Mouse (Mus musculus): ENCODE results near the gene Aimp2. TPM values are rescaled to one million over a fixed set of nuclear protein-coding genes. Genes with fewer than 3 reads are reported as not detected.

The Aimp2 gene
- 10 to 100 TPM in 7 of 26 experiments, 1 to 10 TPM in 18, not detected in 1; 1.0 to 17.3 (median 4.6) TPM for total RNA-seq (2018; cell fraction: chromatin; rRNA removed)
- total RNA-seq (2018; cell fraction: cytosol; rRNA removed) = 10 to 100 TPM in 15 of 26 experiments, 1 to 10 TPM in 11; 6.4 to 13.1 (median 10.4) TPM
- total RNA-seq (2018; cell fraction: nucleus; rRNA removed) = 10 to 100 TPM in 3 of 26 experiments, 1 to 10 TPM in 23; 1.5 to 21.2 (median 4.3) TPM
- polyA plus RNA-seq (2018) = 10.0 to 30.0 TPM (median 28.9 TPM) in 3 replicates

DNA sequence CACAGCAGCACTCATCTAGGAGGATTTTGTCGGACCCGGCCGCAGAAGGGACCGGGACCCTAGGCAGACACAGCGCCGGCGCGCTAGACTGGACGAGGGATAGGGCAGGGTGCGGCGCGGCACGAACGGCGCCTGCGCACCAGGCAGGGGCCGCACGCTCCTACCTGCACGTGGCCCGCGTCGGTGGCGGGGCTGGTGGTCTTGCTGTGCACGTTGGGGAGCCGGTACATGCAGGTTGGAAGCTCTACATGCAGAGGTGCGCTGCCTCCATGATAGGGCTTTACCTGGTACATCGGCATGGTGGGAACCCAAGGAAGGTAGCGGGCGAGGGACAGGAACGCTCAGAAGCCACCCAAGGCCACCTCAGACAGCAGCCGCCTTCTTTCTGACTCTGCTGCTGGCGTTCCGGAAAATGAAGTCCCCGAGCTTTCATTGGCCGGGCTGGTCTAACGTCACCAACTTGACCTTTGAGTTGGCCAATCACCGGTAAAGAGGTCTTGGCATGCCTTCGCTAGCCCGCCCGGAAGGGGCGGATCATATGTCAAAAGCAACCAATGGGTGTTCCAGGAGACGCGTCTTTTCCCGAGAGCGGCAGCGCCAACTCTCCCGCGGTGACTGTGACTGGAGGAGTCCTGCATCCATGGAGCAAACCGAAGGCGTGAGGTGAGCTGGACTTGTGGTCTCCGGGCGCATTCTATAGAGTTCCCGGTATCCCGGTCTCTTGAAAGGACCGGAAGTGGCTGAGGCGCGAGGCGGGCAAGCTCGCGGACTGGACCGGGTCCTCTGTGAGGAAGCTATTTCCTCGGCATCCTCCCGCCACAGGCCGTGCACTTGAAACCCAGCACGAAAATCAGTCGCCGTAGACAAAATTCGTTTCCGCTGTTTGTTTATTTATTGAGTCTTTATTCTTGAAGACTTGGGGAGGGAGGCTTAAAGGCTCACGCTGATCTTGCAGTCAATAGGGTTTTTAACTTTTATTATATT lies at the start of gene Aimp2, which contains the start of gene Pms2:
Aimp2 (minus strand) TSS at position 431 of the 984 bp plus-strand sequence.
Pms2 (plus strand) TSS at position 548 of the 984 bp plus-strand sequence.
- Histone ChIP-seq H3K36me3 (ENCODE audit: inconsistent target) (no peaks in the 10 kb centered on the region; the same call in 1 of the 2 replicates), H3K79me2 (ENCODE audit: inconsistent target) (peaks cover 55% of the 10 kb centered on the region), H3K27ac (peak within 1 kb of the TSS; percentile 25; the same call in 1 of the 2 replicates), H3K4me3 (ENCODE audit: inconsistent target) (peak within 1 kb of the TSS; percentile 87)
- WGBS (ENCODE audit: missing documents) = under 1% methylated on average over 70 of the region's 70 CpGs

DNA sequence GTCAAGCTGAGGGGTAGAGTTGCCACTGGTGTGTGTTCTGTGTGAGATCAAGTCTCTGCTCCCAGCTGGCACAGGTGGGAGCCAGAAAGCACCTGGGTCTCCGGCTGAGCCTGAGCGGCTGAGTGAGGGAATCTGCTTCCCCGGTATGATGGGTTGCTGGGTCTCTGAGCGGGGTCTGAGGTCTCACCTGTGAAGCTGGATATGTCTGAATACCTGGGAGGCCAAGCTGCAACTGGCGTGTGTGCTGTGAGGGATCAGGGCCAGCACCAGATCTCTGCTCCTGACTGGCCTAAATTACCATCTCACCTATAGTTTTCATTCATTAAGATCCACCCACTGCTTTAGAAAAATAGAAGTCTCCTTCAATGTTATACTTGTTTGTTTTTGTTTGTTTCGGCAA lies 47.5 kb upstream of the Aimp2 start:
- WGBS (ENCODE audit: missing documents) = 89% methylated on average over 6 of the region's 6 CpGs
- H3K36me3 ChIP-seq (ENCODE audit: inconsistent target) = no peaks in the 10 kb centered on the region
- H3K27ac ChIP-seq = no peak overlapping the region
- no peak overlapping the region for H3K4me3 ChIP-seq (ENCODE audit: inconsistent target)
- H3K79me2 ChIP-seq (ENCODE audit: inconsistent target) = no peaks in the 10 kb centered on the region

DNA sequence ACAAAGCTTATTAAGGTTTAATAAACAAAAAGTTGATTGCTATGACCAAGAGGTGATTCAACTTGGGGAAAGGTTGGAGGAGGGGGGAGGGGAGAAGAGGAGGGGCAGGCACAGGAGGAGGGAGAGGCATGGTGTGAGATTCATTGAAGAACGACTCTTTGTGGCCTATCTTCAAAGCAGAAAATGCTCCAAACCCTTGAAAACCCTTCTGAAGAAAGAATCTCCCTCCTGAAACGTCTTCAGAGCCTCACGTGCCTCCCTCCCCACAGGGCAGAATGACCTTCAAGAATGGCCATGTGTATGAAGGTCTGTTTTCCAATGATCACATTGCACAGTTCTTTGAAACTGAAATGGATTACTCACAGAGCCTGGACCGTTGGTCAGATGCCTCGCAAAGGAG lies 40.4 kb upstream of the Aimp2 start:
- WGBS (ENCODE audit: missing documents) = 65% methylated on average over 5 of the region's 5 CpGs

GRCm38 (mm10) chr5:143948361-143948760 lies 38.7 kb upstream of the Aimp2 start:
- H3K4me3 ChIP-seq (ENCODE audit: inconsistent target) = no peak overlapping the region
- H3K79me2 ChIP-seq (ENCODE audit: inconsistent target) = no peaks in the 10 kb centered on the region
- no peak overlapping the region for H3K27ac ChIP-seq
- H3K36me3 ChIP-seq (ENCODE audit: inconsistent target) = no peaks in the 10 kb centered on the region
- WGBS (ENCODE audit: missing documents) = 94% methylated on average over 11 of the region's 12 CpGs

More for the DNA sequence above, 40.4 kb upstream of the Aimp2 start:
- Histone ChIP-seq H3K4me3 (ENCODE audit: inconsistent target) (no peak overlapping the region), H3K27ac (no peak overlapping the region), H3K79me2 (ENCODE audit: inconsistent target) (no peaks in the 10 kb centered on the region), H3K36me3 (ENCODE audit: inconsistent target) (no peaks in the 10 kb centered on the region)

DNA sequence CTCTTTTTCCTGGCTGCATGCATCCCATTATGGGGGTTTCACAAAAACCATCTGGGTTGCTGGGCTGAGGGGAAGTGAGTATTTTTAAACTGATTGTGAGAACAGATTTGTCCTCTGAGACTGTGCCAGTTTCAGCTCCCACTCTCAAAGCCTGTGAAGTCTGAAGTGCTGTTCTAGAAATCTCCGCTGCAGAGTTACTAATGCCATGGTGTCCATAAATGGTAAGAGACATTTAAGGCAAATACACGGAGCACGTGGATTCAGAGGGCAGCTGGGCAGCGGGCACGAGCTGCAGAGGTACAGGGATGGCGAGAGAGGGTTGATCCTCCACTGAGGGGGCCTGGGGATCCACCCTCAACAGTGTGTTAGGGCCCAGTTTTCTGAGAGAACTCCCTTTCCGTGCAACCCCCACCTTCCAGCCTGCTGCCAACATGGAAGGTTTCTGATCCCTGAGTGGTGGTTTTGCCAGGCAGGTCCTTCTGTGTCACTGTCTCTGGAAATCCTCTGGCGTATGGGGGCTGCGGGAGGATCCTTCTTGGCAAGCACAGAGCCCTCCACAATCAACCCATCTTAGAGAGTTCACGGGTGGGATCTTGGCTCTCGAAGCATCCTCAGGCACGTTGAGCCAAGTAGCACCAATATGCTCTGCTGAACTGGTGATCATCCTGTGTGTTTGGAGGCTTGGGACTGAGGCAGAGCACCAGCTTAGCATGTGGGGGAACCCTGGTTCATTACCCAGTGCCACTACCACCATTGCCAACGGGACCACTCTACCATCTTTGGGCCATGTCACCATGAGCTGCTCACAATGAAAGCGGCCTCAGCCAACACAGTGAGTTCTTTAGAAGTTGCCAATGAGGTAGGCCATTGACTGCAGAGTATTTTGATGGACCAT lies 33.8 kb upstream of the Aimp2 start:
- H3K79me2 ChIP-seq (ENCODE audit: inconsistent target) = no peaks in the 10 kb centered on the region
- H3K36me3 ChIP-seq (ENCODE audit: inconsistent target) = no peaks in the 10 kb centered on the region
- no peak overlapping the region for H3K4me3 ChIP-seq (ENCODE audit: inconsistent target)
- WGBS (ENCODE audit: missing documents) = 91% methylated on average over 14 of the region's 14 CpGs
- no peak overlapping the region for H3K27ac ChIP-seq

DNA sequence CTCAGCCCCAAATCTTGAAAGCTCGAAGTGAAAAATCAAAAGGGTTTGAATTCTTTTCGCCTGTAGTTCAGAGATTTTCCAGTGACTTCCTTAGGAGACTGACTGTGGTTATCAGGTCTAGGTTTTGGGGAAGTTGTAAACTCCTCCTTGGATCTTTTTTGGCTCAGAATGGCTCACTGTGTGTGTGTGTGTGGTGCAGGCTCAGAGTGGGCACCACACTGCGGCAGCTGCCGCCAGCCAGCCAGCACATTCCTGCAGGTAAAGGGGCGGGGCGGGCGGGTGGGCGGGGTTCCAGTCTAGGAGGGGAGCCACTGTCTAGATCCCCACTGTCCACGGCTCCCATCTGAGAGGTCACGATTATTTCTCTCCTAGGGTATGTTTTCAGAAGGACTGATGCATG lies 31.9 kb upstream of the Aimp2 start:
- Histone ChIP-seq H3K79me2 (ENCODE audit: inconsistent target) (no peaks in the 10 kb centered on the region), H3K27ac (no peak overlapping the region), H3K4me3 (ENCODE audit: inconsistent target) (no peak overlapping the region), H3K36me3 (ENCODE audit: inconsistent target) (no peaks in the 10 kb centered on the region)
- WGBS (ENCODE audit: missing documents) = 29% methylated on average over 10 of the region's 10 CpGs

GRCm38 (mm10) chr5:143936156-143936555 lies 26.5 kb upstream of the Aimp2 start:
- H3K79me2 ChIP-seq (ENCODE audit: inconsistent target) = no peaks in the 10 kb centered on the region
- WGBS (ENCODE audit: missing documents) = 86% methylated on average over 9 of the region's 9 CpGs

GRCm38 (mm10) chr5:143933875-143934274 lies 24.2 kb upstream of the Aimp2 start:
- WGBS (ENCODE audit: missing documents) = 80% methylated on average over 1 of the region's 1 CpGs
- Histone ChIP-seq H3K27ac (no peak overlapping the region), H3K79me2 (ENCODE audit: inconsistent target) (no peaks in the 10 kb centered on the region), H3K4me3 (ENCODE audit: inconsistent target) (no peak overlapping the region), H3K36me3 (ENCODE audit: inconsistent target) (peaks cover 16% of the 10 kb centered on the region; the same call in 1 of the 2 replicates)

More at GRCm38 (mm10) chr5:143936156-143936555, 26.5 kb upstream of the Aimp2 start:
- no peak overlapping the region for H3K4me3 ChIP-seq (ENCODE audit: inconsistent target)
- H3K27ac ChIP-seq = no peak overlapping the region
- H3K36me3 ChIP-seq (ENCODE audit: inconsistent target) = no peaks in the 10 kb centered on the region

DNA sequence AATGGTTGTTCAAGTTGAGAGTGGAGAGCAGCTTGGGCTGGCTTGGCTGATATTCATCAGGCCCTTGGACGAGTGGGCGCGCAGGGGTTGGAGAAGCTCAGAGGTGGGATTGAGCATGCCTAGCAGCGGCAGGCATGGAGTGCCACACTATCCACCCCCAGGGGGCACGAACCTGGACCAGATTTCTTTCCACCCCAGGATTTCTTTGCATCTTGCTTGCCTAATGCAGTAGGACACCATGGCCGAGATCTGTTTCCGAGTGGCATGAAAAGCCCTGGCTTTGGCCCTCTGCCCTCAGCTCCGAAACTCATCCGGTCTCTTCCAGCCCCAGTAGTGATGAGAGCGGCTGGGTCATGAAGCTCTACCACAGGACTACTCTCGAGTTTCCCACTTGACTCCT lies 23.8 kb upstream of the Aimp2 start:
- H3K27ac ChIP-seq = no peak overlapping the region
- H3K79me2 ChIP-seq (ENCODE audit: inconsistent target) = no peaks in the 10 kb centered on the region
- H3K36me3 ChIP-seq (ENCODE audit: inconsistent target) = peaks cover 21% of the 10 kb centered on the region; the same call in 1 of the 2 replicates
- 94% methylated on average over 10 of the region's 11 CpGs for WGBS (ENCODE audit: missing documents)
- H3K4me3 ChIP-seq (ENCODE audit: inconsistent target) = no peak overlapping the region

DNA sequence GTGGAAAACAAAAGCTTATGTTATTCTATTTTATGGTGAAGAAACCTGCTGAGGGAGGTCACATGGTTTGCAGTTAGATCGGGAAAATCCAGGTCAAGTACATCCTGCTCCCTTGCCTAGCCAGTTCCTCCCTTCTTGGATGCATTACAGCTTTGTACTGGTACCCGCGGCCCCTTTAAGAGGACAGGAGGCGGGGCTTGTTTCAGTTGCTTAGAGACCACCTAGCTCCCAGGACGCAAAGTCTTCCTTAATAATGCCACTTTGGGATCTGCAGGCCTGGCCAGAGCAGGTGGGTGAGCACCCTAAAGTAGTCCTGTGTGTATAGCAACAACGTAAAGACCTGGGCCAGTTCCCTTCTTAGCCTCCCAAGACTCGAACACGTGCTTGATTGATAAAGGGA lies 23.2 kb upstream of the Aimp2 start, which contains the start of gene Rsph10b:
Rsph10b (plus strand) TSS at position 205 of the 400 bp plus-strand sequence.
- Histone ChIP-seq H3K79me2 (ENCODE audit: inconsistent target) (no peaks in the 10 kb centered on the region), H3K27ac (no peak within 1 kb of the TSS), H3K4me3 (ENCODE audit: inconsistent target) (no peak within 1 kb of the TSS), H3K36me3 (ENCODE audit: inconsistent target) (peaks cover 25% of the 10 kb centered on the region; the same call in 1 of the 2 replicates)
- 66% methylated on average over 8 of the region's 8 CpGs for WGBS (ENCODE audit: missing documents)

DNA sequence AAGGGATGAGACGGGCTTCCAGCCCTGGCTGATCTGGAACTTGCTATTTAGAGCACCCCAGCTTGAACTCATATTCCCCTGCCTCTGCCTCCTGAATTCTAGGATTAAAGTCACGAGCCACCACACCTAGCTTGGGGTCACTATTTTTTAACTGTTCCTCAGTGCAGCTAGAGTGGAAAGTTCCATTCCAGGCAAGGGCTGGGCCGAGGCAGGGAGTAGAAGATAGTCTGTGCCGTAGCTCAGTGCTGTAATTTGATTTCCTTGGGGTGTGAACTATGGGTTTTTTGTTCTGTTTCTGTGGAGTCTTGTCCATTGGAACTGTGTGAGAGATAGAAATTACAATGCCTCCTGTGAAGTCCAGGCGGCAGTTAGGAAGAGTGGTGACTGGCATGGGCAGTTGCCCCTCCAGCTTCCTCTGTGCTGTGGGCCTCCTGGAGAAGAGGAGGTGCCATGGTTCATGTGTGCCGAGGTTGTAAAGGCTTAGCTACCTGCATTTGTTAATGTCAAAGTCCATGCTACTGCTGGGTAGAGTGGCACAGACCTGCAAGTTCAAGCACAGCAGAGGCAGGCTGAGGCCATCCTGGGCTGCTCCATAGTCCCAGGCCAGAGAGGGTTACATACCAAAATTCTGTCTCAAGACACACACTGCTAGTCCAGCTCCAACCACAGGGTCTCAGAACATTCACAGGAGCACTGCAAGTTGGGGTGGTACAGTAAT lies 22.4 kb upstream of the Aimp2 start:
- WGBS (ENCODE audit: missing documents) = 89% methylated on average over 6 of the region's 6 CpGs
- Histone ChIP-seq H3K4me3 (ENCODE audit: inconsistent target) (no peak overlapping the region), H3K27ac (no peak overlapping the region), H3K79me2 (ENCODE audit: inconsistent target) (no peaks in the 10 kb centered on the region), H3K36me3 (ENCODE audit: inconsistent target) (peaks cover 25% of the 10 kb centered on the region; the same call in 1 of the 2 replicates)

DNA sequence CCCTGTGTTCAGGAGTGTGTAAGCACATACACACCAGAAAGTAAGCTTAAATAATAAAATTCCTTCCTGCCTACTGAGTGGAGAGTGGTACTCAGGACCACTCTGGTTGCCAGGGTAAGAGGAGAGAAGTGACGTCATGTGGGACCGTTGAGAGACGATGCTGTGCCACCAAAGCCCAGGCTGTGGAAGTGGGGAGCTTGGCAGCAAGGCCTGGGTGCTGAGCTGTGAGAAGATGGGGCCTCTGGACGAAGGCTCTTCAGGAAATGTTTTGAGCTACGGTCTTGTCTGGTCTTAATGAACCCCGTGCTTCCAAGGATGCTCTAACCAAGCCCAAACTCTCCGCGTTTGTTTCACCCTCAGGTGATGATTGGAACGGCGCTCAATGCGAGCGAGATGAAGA lies 21.0 kb upstream of the Aimp2 start:
- H3K36me3 ChIP-seq (ENCODE audit: inconsistent target) = peaks cover 31% of the 10 kb centered on the region; the same call in 1 of the 2 replicates
- no peaks in the 10 kb centered on the region for H3K79me2 ChIP-seq (ENCODE audit: inconsistent target)
- whole genome bisulfite sequencing (ENCODE audit: missing documents) = 94% methylated on average over 12 of the region's 12 CpGs
- no peak overlapping the region for H3K4me3 ChIP-seq (ENCODE audit: inconsistent target)
- H3K27ac ChIP-seq = no peak overlapping the region

DNA sequence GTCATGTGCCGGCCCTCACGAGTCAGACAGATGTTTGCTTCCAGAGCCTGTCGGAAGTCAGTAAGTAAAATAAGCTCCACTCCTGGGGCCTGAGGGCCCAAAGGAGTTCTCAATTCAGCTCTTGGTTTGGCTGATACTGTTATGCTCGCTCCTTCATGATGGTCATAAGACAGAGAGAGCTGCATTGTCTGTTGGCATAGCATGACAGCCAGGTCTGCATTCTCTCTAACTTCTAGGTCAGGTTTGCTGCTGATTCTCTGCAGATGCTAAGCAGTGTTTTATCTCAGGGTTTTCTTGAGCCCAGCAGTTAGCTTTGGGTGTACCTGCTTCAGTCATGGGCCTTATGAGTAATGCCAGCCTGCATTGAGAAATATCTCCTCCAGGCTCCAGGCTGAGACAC lies 19.6 kb upstream of the Aimp2 start:
- Histone ChIP-seq H3K27ac (no peak overlapping the region), H3K36me3 (ENCODE audit: inconsistent target) (peaks cover 45% of the 10 kb centered on the region; the same call in 1 of the 2 replicates), H3K79me2 (ENCODE audit: inconsistent target) (no peaks in the 10 kb centered on the region), H3K4me3 (ENCODE audit: inconsistent target) (no peak overlapping the region)
- WGBS (ENCODE audit: missing documents) = 99% methylated on average over 4 of the region's 4 CpGs
